Comparison of ENCODE assay signal across 9 mouse cellular contexts in genomic region chr6:145768671-145769292, GRCm38 (mm10). TPM values are rescaled to one million over a fixed set of nuclear protein-coding genes. Genes with fewer than 3 reads are reported as not detected.
DNase-seq lines count a peak whose midpoint lies in the region; ATAC-seq lines count a peak whose summit lies in the region.
"Had no signal": no experiment of that assay in that cellular context is flagged by ENCODE, and none has a peak within 500 bp of the region (broad histone marks: within the 10 kb centered on the region; RNA-seq: fewer than 3 reads in every experiment).

No protein-coding gene starts in this region.

- no peak for DNase-seq in forebrain, embryonic 11.5 days (ENCODE audit: low spot score)
- DNase-seq in adrenal gland, postnatal 10 days: peak; percentile 84
- peak; percentile 63 to 73 for DNase-seq in gastrocnemius, postnatal 36 days
- DNase-seq in kidney, postnatal 14 days: peak; percentile 49
- DNase-seq in spleen, postnatal 14 days (ENCODE audit: low spot score in 2 of 2): no peak
- DNase-seq in left cerebral cortex, postnatal 14 days (ENCODE audit: low spot score in 2 of 2): no peak
- no peak for DNase-seq in thymus, adult 18-20 months

- no peaks in the 10 kb centered on the region for H3K9me3 ChIP-seq in forebrain, embryonic 13.5 days (replicated peaks)
- H3K9me3 ChIP-seq in forebrain, embryonic 11.5 days (ENCODE audit: control insufficient read depth, low read length): no peaks in the 10 kb centered on the region
- H3K9me3 ChIP-seq: neural tube, embryonic 13.5 days had no signal

- peaks cover 9% of the 10 kb centered on the region for H3K4me1 ChIP-seq in forebrain, embryonic 13.5 days
- H3K4me1 ChIP-seq in forebrain, embryonic 11.5 days (replicated peaks; ENCODE audit: control insufficient read depth, insufficient read depth, low read length): 0 out of 2 replicates have a peak, but pooled peaks cover 2% of the 10 kb centered on the region

- ATAC-seq in forebrain, embryonic 13.5 days: peak; percentile 83
- ATAC-seq in forebrain, embryonic 11.5 days (replicated peaks; ENCODE audit: low FRiP score): no peak

- H3K4me2 ChIP-seq in forebrain, embryonic 13.5 days: no peak overlapping the region
- no peak overlapping the region for H3K4me2 ChIP-seq in forebrain, embryonic 11.5 days (ENCODE audit: low read depth, low read length, severe bottlenecking)
- H3K4me2 ChIP-seq: neural tube, embryonic 13.5 days had no signal

- intact Hi-C loops in gastrocnemius, postnatal 36 days (cut with DNase I): no loop called here
- intact Hi-C loops in left cerebral cortex, postnatal 14 days (cut with DNase I): no loop called here

- no peak overlapping the region for H3K9ac ChIP-seq in forebrain, embryonic 13.5 days
- H3K9ac ChIP-seq in forebrain, embryonic 11.5 days (ENCODE audit: low read length): no peak overlapping the region
- H3K9ac ChIP-seq: neural tube, embryonic 13.5 days had no signal

- H3K4me3 ChIP-seq in forebrain, embryonic 13.5 days: no peak overlapping the region
- H3K4me3 ChIP-seq in forebrain, embryonic 11.5 days (ENCODE audit: low read depth, low read length): no peak overlapping the region
- H3K4me3 ChIP-seq: neural tube, embryonic 13.5 days had no signal

- no peak overlapping the region; the same call in 1 of the 2 replicates for H3K27ac ChIP-seq in forebrain, embryonic 13.5 days
- H3K27ac ChIP-seq in forebrain, embryonic 11.5 days (ENCODE audit: low read depth, low read length): no peak overlapping the region
- H3K27ac ChIP-seq: neural tube, embryonic 13.5 days had no signal

- H3K27me3 ChIP-seq in forebrain, embryonic 13.5 days: no peaks in the 10 kb centered on the region
- no peaks in the 10 kb centered on the region for H3K27me3 ChIP-seq in forebrain, embryonic 11.5 days (ENCODE audit: control insufficient read depth, insufficient read depth, low read length)
- H3K27me3 ChIP-seq: neural tube, embryonic 13.5 days had no signal

- H3K36me3 ChIP-seq in forebrain, embryonic 13.5 days (ENCODE audit: poor library complexity, severe bottlenecking): no peaks in the 10 kb centered on the region
- H3K36me3 ChIP-seq in forebrain, embryonic 11.5 days (ENCODE audit: control insufficient read depth, insufficient read depth, low read length): no peaks in the 10 kb centered on the region
- H3K36me3 ChIP-seq: neural tube, embryonic 13.5 days had no signal

- 68% methylated on average over 10 of the region's 10 CpGs for WGBS in forebrain, embryonic 13.5 days
- WGBS in forebrain, embryonic 11.5 days: 79% methylated on average over 10 of the region's 10 CpGs

RNA-seq across cellular contexts. Expression of gene Rassf8, which starts 22.2 kb away (rescaled TPM):
- polyA plus RNA-seq in forebrain, embryonic 13.5 days (2015; fragmentation: Nextera tagmentation; extraction: Ambion mirVana): 2.8 and 2.9 TPM in 2 replicates
- 4.0 and 4.3 TPM in 2 replicates for polyA plus RNA-seq in forebrain, embryonic 11.5 days (2014; fragmentation: Nextera tagmentation; extraction: Ambion mirVana)
- total RNA-seq in adrenal gland, postnatal 10 days (2021): 10 to 100 TPM; 82.4 to 85.1 TPM
- total RNA-seq in gastrocnemius, postnatal 36 days (2021): 10 to 100 TPM; 27.0 to 29.8 TPM
- total RNA-seq in left cerebral cortex, postnatal 14 days (2021): 10 to 100 TPM; 15.5 to 17.3 TPM

Comparison
In these comparisons a context has a peak if more than half of its experiments do, and no peak if none do; other contexts are left out.
1. DNase-seq: peak in adrenal gland, postnatal 10 days (single experiment), gastrocnemius, postnatal 36 days (2 of 2) and kidney, postnatal 14 days (single experiment); none in forebrain, embryonic 11.5 days (single experiment), spleen, postnatal 14 days (0 of 2), left cerebral cortex, postnatal 14 days (0 of 2) and thymus, adult 18-20 months (0 of 2).